Mouse (Mus musculus) MEL (cell line): ENCODE measurements around the gene Pla2g2e.

Source experiments
- BHLHE40 ChIP-seq: IDR thresholded peaks from 2 replicates; pipeline ENCODE4 v1.6.1; 2012; ENCODE audit warnings: low read depth, mild to moderate bottlenecking, inconsistent platforms, low read length, improper control_type of control experiment, borderline replicate concordance
- CHD1 ChIP-seq: IDR thresholded peaks from 2 replicates; pipeline ENCODE4 v1.6.1; 2012; ENCODE audit warnings: low read depth, mild to moderate bottlenecking, inconsistent platforms, low read length, improper control_type of control experiment
- CTCF ChIP-seq, 3 experiments: IDR thresholded peaks in 2 of 3; conservative IDR thresholded peaks in 1 of 3; 2 replicates each; pipeline ENCODE4 v1.5.1; 2011 to 2012; ENCODE audit warnings: low read length in 3 of 3, low read depth in 2 of 3, mild to moderate bottlenecking in 2 of 3, improper control_type of control experiment in 1 of 3, inconsistent platforms in 1 of 3, mixed read lengths in 1 of 3, moderate library complexity in 1 of 3; ENCODE audit not compliant: control insufficient read depth in 1 of 3, insufficient read depth in 1 of 3, poor library complexity in 1 of 3, severe bottlenecking in 1 of 3
- GATA1 ChIP-seq: IDR thresholded peaks from 2 replicates; pipeline ENCODE4 v1.6.1; 2011; ENCODE audit warnings: low read depth, low read length, improper control_type of control experiment
- KAT2A ChIP-seq: conservative IDR thresholded peaks from 2 replicates; pipeline ENCODE4 v1.6.1; 2012; ENCODE audit warnings: low read depth, low read length, improper control_type of control experiment, inconsistent platforms
- MAFK ChIP-seq: IDR thresholded peaks from 2 replicates; pipeline ENCODE4 v1.6.1; 2011; ENCODE audit warnings: low read depth, mild to moderate bottlenecking, low read length, improper control_type of control experiment, borderline replicate concordance
- MAX ChIP-seq: IDR thresholded peaks from 2 replicates; pipeline ENCODE4 v1.6.1; 2011; ENCODE audit warnings: low read length, improper control_type of control experiment
- MAZ ChIP-seq: IDR thresholded peaks from 2 replicates; pipeline ENCODE4 v1.6.1; 2012; ENCODE audit warnings: low read depth, mild to moderate bottlenecking, inconsistent platforms, low read length, improper control_type of control experiment
- MEF2A ChIP-seq: IDR thresholded peaks from 2 replicates; pipeline ENCODE4 v1.6.1; 2014; ENCODE audit warnings: low read depth, mild to moderate bottlenecking, inconsistent platforms, low read length, improper control_type of control experiment; ENCODE audit not compliant: poor library complexity, insufficient replicate concordance, severe bottlenecking; ENCODE audit errors: extremely low read depth
- MYB ChIP-seq: IDR thresholded peaks from 2 replicates; pipeline ENCODE4 v1.6.1; 2011; ENCODE audit warnings: mild to moderate bottlenecking, low read depth, low read length, improper control_type of control experiment
- POLR2A ChIP-seq, 2 experiments: IDR thresholded peaks; 2 replicates each; pipeline ENCODE4 v1.6.1; 2011 to 2012; ENCODE audit warnings: low read length in 2 of 2, mild to moderate bottlenecking in 2 of 2, control low read depth in 1 of 2, improper control_type of control experiment in 1 of 2, low read depth in 1 of 2, moderate library complexity in 1 of 2; ENCODE audit not compliant: control insufficient read depth in 1 of 2, insufficient read depth in 1 of 2, poor library complexity in 1 of 2
- POLR2AphosphoS2 ChIP-seq: IDR thresholded peaks from 2 replicates; pipeline ENCODE4 v1.6.1; 2011; ENCODE audit warnings: low read length, improper control_type of control experiment
- TAL1 ChIP-seq: IDR thresholded peaks from 2 replicates; pipeline ENCODE4 v1.6.1; 2012; ENCODE audit warnings: mild to moderate bottlenecking, inconsistent platforms, low read length, moderate library complexity, mixed read lengths
- USF1 ChIP-seq: IDR thresholded peaks from 2 replicates; pipeline ENCODE4 v1.6.1; 2014; ENCODE audit warnings: low read depth, mild to moderate bottlenecking, inconsistent platforms, low read length, improper control_type of control experiment, moderate library complexity

DNA sequence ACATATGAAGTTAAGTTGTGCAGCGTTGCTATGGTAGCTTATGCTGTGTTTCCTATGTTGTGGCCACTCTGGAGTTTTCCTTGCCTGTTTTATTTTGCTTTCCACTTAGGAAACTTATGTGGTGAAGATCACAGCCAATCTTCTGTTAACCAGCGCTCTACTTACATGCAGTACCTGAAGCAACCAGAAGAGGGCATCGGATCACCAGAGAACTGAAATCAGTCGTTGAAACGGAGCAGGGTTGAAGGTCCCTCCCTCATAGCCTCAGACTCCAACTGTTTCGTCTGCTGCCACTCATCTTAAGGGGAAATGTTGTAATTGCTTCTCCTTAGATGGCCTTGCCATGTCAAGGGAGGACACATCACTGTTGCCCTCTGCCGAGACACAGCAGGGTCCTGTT lies 11.3 kb upstream of the Pla2g2e start:
- TF ChIP-seq MAZ (no peak), MAX (no peak), MYB (no peak), POLR2AphosphoS2 (no peak), MAFK (no peak), POLR2A (IDR thresholded peaks at IDR 0.05; ENCODE audit: control insufficient read depth in 1 of 2, insufficient read depth in 1 of 2, low read depth in 1 of 2, low read length in 2 of 2, poor library complexity in 1 of 2) (no peak), GATA1 (no peak), MEF2A (no peak), USF1 (no peak), CHD1 (no peak), KAT2A (no peak), CTCF (IDR thresholded peaks at IDR 0.05 in 2 of 3, conservative IDR thresholded peaks at IDR 0.05 in 1 of 3; ENCODE audit: control insufficient read depth in 1 of 3, insufficient read depth in 1 of 3, low read depth in 2 of 3, low read length in 3 of 3, poor library complexity in 1 of 3, severe bottlenecking in 1 of 3) (peak; percentile 69 to 81 (median 80)), BHLHE40 (no peak), TAL1 (no peak)
